Mouse (Mus musculus): Measurements from ENCODE around the gene Ubald1. TPM values are rescaled to one million over a fixed set of nuclear protein-coding genes. Genes with fewer than 3 reads are reported as not detected.
A peak's percentile ranks its signal among the peaks of the same experiment; 100 is the strongest.

The Ubald1 gene
- polyA plus RNA-seq, 1 experiment: 336 TPM

DNA sequence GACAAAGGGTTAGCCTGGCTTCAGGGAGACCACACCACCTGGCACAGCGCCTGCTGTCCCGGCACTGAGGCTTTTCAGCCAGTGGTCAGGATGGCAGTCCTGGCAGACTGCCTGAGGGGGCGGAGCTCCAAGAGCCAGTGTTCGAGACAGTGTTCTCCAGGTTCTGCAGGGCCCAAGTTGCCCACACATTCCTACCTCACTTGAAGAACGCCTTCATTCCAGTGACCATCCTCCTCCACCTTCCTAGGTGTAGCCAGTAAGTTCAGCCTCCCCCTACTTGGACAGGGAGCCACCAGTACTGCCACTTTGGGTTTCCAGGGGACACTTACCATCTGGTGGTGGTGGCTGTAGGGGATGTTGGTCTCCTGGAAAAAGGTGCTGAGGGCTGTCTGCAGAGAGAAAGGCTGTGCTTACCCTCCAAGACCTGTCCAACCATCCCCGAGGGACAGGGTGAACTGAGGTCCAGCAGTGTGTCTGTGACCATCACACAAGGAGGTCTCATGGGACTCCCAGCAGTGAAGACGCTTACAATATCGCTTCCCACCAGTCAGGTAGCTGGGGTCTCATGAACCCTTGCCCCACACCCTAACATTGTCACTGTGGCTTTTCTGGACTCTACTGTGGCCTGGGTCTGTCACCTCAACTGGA lies 4.0 kb downstream of the Ubald1 start:
- Histone ChIP-seq H3K4me1 (peaks cover 85% of the 10 kb centered on the region), H3K4me3 (replicated peaks) (peak overlapping the region; percentile 43), H3K36me3 (replicated peaks; ENCODE audit: low read length) (peaks cover 63% of the 10 kb centered on the region), H3K27me3 (replicated peaks) (no peaks in the 10 kb centered on the region), H3K9me3 (no peaks in the 10 kb centered on the region)
- TF ChIP-seq FLI1 (IDR thresholded peaks at IDR 0.05; ENCODE audit: low read length) (no peak), GATA1 (IDR thresholded peaks at IDR 0.05; ENCODE audit: borderline replicate concordance, low read length) (no peak)

GRCm38 (mm10) chr16:4875198-4876032 lies 4.7 kb downstream of the Ubald1 start:
- Histone ChIP-seq H3K4me1 (peaks cover 86% of the 10 kb centered on the region), H3K4me3 (replicated peaks) (peak overlapping the region; percentile 43), H3K27me3 (replicated peaks) (no peaks in the 10 kb centered on the region), H3K36me3 (replicated peaks; ENCODE audit: low read length) (peaks cover 70% of the 10 kb centered on the region), H3K9me3 (no peaks in the 10 kb centered on the region)
- TF ChIP-seq GATA1 (IDR thresholded peaks at IDR 0.05; ENCODE audit: borderline replicate concordance, low read length): no peak
- TF ChIP-seq FLI1 (IDR thresholded peaks at IDR 0.05; ENCODE audit: low read length): no peak

DNA sequence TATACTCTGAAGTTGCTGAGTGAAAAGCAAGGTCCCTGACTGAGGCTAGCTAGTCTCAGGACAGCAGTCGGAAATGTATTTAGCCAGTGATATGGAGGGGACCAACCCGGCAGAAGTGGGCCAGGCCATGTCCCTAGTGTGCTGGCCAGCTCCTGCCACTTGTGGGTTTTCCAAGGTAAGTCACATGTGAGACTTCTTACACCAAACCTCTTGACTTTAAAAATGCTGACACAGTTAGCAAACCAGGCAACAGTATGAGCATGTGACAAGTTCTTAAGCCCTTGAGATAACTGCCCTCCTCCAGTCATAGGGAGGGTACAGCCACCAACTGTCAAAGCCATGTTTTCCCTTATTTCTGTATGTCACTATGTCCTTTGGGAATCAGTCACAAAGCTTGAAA lies 8.2 kb downstream of the Ubald1 start:
- H3K4me1 ChIP-seq: peaks cover 86% of the 10 kb centered on the region
- no peaks in the 10 kb centered on the region for H3K9me3 ChIP-seq
- TF ChIP-seq GATA1 (IDR thresholded peaks at IDR 0.05; ENCODE audit: borderline replicate concordance, low read length) (no peak), FLI1 (IDR thresholded peaks at IDR 0.05; ENCODE audit: low read length) (no peak)
- H3K36me3 ChIP-seq (replicated peaks; ENCODE audit: low read length): peaks cover 85% of the 10 kb centered on the region
- no peak overlapping the region for H3K4me3 ChIP-seq (replicated peaks)
- H3K27me3 ChIP-seq (replicated peaks): no peaks in the 10 kb centered on the region

GRCm38 (mm10) chr16:4870490-4870889 lies 9.6 kb downstream of the Ubald1 start:
- peaks cover 72% of the 10 kb centered on the region for H3K4me1 ChIP-seq
- no peaks in the 10 kb centered on the region for H3K9me3 ChIP-seq
- H3K36me3 ChIP-seq (replicated peaks; ENCODE audit: low read length): peaks cover 70% of the 10 kb centered on the region
- H3K27me3 ChIP-seq (replicated peaks): no peaks in the 10 kb centered on the region
- H3K4me3 ChIP-seq (replicated peaks): no peak overlapping the region
- TF ChIP-seq FLI1 (IDR thresholded peaks at IDR 0.05; ENCODE audit: low read length) (no peak), GATA1 (IDR thresholded peaks at IDR 0.05; ENCODE audit: borderline replicate concordance, low read length) (no peak)

DNA sequence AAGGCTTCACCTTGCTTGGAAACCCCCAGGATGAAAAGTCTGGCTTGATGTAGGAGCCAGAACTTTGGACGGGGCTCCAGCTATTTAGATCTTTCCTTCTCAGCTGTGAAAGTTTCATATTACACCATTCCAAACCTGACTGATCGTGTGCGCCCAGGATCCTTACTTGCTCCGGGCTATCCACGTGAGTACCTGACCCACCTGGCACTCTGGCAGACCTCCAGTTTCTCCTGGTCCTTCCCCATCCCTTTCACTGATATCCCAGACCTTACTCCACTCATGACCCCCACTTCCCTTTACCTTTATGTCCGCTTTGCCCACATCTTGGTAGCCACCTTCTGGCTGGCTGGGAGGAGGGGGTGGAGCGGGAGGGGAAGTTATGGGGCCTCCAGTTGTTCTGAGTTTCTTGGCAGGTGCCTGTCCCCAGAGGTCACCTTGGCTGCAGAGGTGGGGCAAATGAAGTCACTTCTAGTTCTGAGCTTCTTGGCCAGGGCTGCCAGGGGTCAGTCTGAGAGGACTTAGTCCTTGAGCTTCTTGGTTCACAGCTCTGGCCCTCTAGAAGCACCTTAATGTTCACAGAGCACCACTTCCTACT lies 13.9 kb downstream of the Ubald1 start:
- Histone ChIP-seq H3K4me3 (replicated peaks) (no peak overlapping the region), H3K4me1 (peaks cover 55% of the 10 kb centered on the region), H3K9me3 (no peaks in the 10 kb centered on the region), H3K36me3 (replicated peaks; ENCODE audit: low read length) (peaks cover 31% of the 10 kb centered on the region), H3K27me3 (replicated peaks) (no peaks in the 10 kb centered on the region)
- TF ChIP-seq FLI1 (IDR thresholded peaks at IDR 0.05; ENCODE audit: low read length) (no peak), GATA1 (IDR thresholded peaks at IDR 0.05; ENCODE audit: borderline replicate concordance, low read length) (no peak)

DNA sequence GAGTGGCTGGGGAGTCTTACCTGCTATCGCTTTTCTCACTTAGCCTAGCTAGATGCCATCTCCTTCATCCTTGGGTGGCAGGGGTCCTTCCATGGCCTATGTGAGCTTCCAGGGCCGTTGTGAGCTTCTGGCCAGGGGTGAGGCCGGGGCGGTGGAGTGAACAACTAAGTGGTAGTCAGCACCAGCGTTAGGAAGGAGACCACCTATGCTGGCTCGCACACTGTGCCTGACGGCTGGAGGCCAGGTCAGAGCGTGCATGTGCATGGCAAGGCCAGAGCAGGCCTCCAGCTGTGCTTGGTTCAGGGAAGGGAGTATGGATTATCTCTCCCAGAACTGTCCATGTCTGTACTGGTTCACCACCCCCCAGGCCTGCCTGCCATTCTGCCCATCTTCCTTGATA lies 16.4 kb downstream of the Ubald1 start:
- no peaks in the 10 kb centered on the region for H3K27me3 ChIP-seq (replicated peaks)
- no peaks in the 10 kb centered on the region for H3K9me3 ChIP-seq
- TF ChIP-seq GATA1 (IDR thresholded peaks at IDR 0.05; ENCODE audit: borderline replicate concordance, low read length) (no peak), FLI1 (IDR thresholded peaks at IDR 0.05; ENCODE audit: low read length) (no peak)
- peaks cover 7% of the 10 kb centered on the region for H3K36me3 ChIP-seq (replicated peaks; ENCODE audit: low read length)
- H3K4me3 ChIP-seq (replicated peaks): no peak overlapping the region
- peaks cover 36% of the 10 kb centered on the region for H3K4me1 ChIP-seq

GRCm38 (mm10) chr16:4862863-4863483 lies 17.1 kb downstream of the Ubald1 start:
- peaks cover under 1% of the 10 kb centered on the region for H3K36me3 ChIP-seq (replicated peaks; ENCODE audit: low read length)
- no peak for TF ChIP-seq FLI1 (IDR thresholded peaks at IDR 0.05; ENCODE audit: low read length)
- TF ChIP-seq GATA1 (IDR thresholded peaks at IDR 0.05; ENCODE audit: borderline replicate concordance, low read length): no peak
- H3K4me3 ChIP-seq (replicated peaks): peak overlapping the region; percentile 69
- no peaks in the 10 kb centered on the region for H3K9me3 ChIP-seq
- H3K27me3 ChIP-seq (replicated peaks): no peaks in the 10 kb centered on the region
- peaks cover 33% of the 10 kb centered on the region for H3K4me1 ChIP-seq

- Histone ChIP-seq H3K27me3 (replicated peaks) (peaks cover under 1% of the 10 kb centered on the region), H3K4me3 (replicated peaks) (no peak overlapping the region), H3K36me3 (replicated peaks; ENCODE audit: low read length) (no peaks in the 10 kb centered on the region), H3K4me1 (peaks cover 23% of the 10 kb centered on the region), H3K9me3 (no peaks in the 10 kb centered on the region)
- TF ChIP-seq GATA1 (IDR thresholded peaks at IDR 0.05; ENCODE audit: borderline replicate concordance, low read length): no peak
- TF ChIP-seq FLI1 (IDR thresholded peaks at IDR 0.05; ENCODE audit: low read length): no peak
Observed at GRCm38 (mm10) chr16:4861392-4861791, 18.7 kb downstream of the Ubald1 start.

DNA sequence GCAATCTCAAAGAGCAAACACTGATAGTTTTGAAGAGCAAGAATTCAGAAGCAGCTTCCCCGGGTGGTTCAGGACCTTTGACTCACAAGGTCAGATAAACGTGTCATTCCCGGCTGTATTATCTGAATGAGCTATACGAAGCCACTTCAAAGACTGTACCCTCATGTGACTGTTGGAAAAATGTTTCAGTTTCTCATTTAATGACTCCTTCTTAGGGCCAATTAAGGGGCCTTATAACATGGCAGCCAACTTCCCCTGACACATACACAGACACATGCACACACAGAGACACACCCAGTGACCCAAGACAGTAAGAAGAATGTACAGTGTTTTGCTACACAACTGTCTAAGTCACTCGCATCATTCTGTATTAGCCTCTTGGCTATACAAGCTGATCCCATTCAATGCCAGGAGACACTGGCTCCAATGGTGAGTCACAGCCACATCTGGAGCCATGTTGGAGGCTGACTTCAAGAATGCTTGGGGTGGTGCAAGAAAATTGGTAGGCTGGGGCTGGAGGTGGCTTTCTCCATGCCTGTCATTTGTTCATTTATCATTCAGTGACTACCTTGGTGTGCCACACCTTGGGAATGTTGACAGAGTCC lies 25.0 kb downstream of the Ubald1 start:
- no peaks in the 10 kb centered on the region for H3K36me3 ChIP-seq (replicated peaks; ENCODE audit: low read length)
- H3K27me3 ChIP-seq (replicated peaks): peaks cover 34% of the 10 kb centered on the region
- H3K9me3 ChIP-seq: no peaks in the 10 kb centered on the region
- no peak for TF ChIP-seq GATA1 (IDR thresholded peaks at IDR 0.05; ENCODE audit: borderline replicate concordance, low read length)
- no peak for TF ChIP-seq FLI1 (IDR thresholded peaks at IDR 0.05; ENCODE audit: low read length)
- no peak overlapping the region for H3K4me3 ChIP-seq (replicated peaks)
- H3K4me1 ChIP-seq: no peaks in the 10 kb centered on the region; the same call in 1 of the 2 replicates
